Mouse (Mus musculus): ENCODE data around the gene Minos1. TPM values are rescaled to one million over a fixed set of nuclear protein-coding genes. Genes with fewer than 3 reads are reported as not detected.

Gene Minos1
- 761 and 765 TPM in 2 replicates for polyA plus RNA-seq (2014; fragmentation: Nextera tagmentation; extraction: Ambion mirVana)

- Histone ChIP-seq H3K27me3 (ENCODE audit: control insufficient read depth, insufficient read depth, low read length) (no peaks in the 10 kb centered on the region), H3K4me2 (ENCODE audit: low read length) (peak within 1 kb of the TSS; percentile 90), H3K4me3 (ENCODE audit: control insufficient read depth in 1 of 2, insufficient read depth in 1 of 2, low read depth in 1 of 2, low read length in 2 of 2) (peak within 1 kb of the TSS; percentile 75 to 97), H3K9me3 (ENCODE audit: control insufficient read depth, low read length) (no peaks in the 10 kb centered on the region), H3K36me3 (ENCODE audit: control insufficient read depth, insufficient read depth, low read length) (0 out of 2 replicates have a peak, but pooled peaks cover 2% of the 10 kb centered on the region), H3K27ac (replicated peaks in 1 of 2; ENCODE audit: control insufficient read depth in 1 of 2, insufficient read depth in 1 of 2, low read depth in 2 of 2, low read length in 2 of 2) (peak within 1 kb of the TSS; percentile 94 to 98), H3K4me1 (ENCODE audit: control insufficient read depth in 2 of 2, insufficient read depth in 2 of 2, low read length in 2 of 2) (peaks cover 2 to 18% of the 10 kb centered on the region in 2 experiments; a peak in 3 of 4 replicates), H3K9ac (ENCODE audit: low read length) (peak within 1 kb of the TSS; percentile 96)
- ATAC-seq (ENCODE audit: insufficient number of reproducible peaks, insufficient read depth, low FRiP score, low read depth): peak; percentile 92
- under 1% methylated on average over 63 of the region's 63 CpGs for WGBS
Measured at GRCm38 (mm10) chr4:139130701-139131549, at the start of gene Minos1. Gene Minos1 (minus strand): TSS chr4:139131113.

GRCm38 (mm10) chr4:139179731-139180625, 49.1 kb upstream of the Minos1 start:
- Histone ChIP-seq H3K9me3 (ENCODE audit: control insufficient read depth, low read length) (no peaks in the 10 kb centered on the region), H3K27ac (replicated peaks in 1 of 2; ENCODE audit: control insufficient read depth in 1 of 2, insufficient read depth in 1 of 2, low read depth in 2 of 2, low read length in 2 of 2) (no peak overlapping the region), H3K4me1 (ENCODE audit: control insufficient read depth in 2 of 2, insufficient read depth in 2 of 2, low read length in 2 of 2) (peaks cover 6 to 11% of the 10 kb centered on the region in 2 experiments; a peak in 3 of 4 replicates), H3K4me3 (ENCODE audit: control insufficient read depth in 1 of 2, insufficient read depth in 1 of 2, low read depth in 1 of 2, low read length in 2 of 2) (no peak overlapping the region), H3K9ac (ENCODE audit: low read length) (no peak overlapping the region), H3K4me2 (ENCODE audit: low read length) (no peak overlapping the region), H3K27me3 (ENCODE audit: control insufficient read depth, insufficient read depth, low read length) (no peaks in the 10 kb centered on the region), H3K36me3 (ENCODE audit: control insufficient read depth, insufficient read depth, low read length) (no peaks in the 10 kb centered on the region)
- ATAC-seq (ENCODE audit: insufficient number of reproducible peaks, insufficient read depth, low FRiP score, low read depth): 0 out of 2 replicates have a peak, but pooled peaks have one; percentile 51
- 42% methylated on average over 17 of the region's 17 CpGs for WGBS

DNA sequence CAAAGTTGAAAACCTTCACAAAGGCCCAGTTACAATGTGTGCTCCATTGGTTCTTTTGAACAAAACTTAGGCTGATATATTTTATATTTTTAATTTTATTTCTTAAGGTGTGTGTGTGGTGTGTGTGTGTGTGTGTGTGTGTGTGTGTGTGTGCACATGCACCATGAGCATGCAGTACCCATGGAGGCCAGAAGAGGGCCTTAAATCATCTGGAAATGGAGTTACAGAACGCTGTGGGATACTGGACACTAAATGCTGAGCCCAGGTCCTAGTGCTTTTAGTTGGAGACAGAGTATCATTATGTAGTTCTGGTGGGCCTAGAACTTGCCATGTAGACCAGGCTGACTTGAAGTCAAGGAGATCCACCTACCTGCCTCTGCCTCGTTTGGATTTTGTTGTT, 48.3 kb upstream of the Minos1 start:
- no peak overlapping the region for H3K27ac ChIP-seq (replicated peaks in 1 of 2; ENCODE audit: control insufficient read depth in 1 of 2, insufficient read depth in 1 of 2, low read depth in 2 of 2, low read length in 2 of 2)
- H3K36me3 ChIP-seq (ENCODE audit: control insufficient read depth, insufficient read depth, low read length): no peaks in the 10 kb centered on the region
- no peak overlapping the region for H3K9ac ChIP-seq (ENCODE audit: low read length)
- WGBS: 70% methylated on average over 2 of the region's 2 CpGs
- no peaks in the 10 kb centered on the region for H3K27me3 ChIP-seq (ENCODE audit: control insufficient read depth, insufficient read depth, low read length)
- H3K4me3 ChIP-seq (ENCODE audit: control insufficient read depth in 1 of 2, insufficient read depth in 1 of 2, low read depth in 1 of 2, low read length in 2 of 2): no peak overlapping the region
- H3K9me3 ChIP-seq (ENCODE audit: control insufficient read depth, low read length): no peaks in the 10 kb centered on the region
- H3K4me2 ChIP-seq (ENCODE audit: low read length): no peak overlapping the region
- H3K4me1 ChIP-seq (ENCODE audit: control insufficient read depth in 2 of 2, insufficient read depth in 2 of 2, low read length in 2 of 2): peaks cover 6 to 11% of the 10 kb centered on the region in 2 experiments; a peak in 3 of 4 replicates
- ATAC-seq (ENCODE audit: insufficient number of reproducible peaks, insufficient read depth, low FRiP score, low read depth): no peak

GRCm38 (mm10) chr4:139178377-139178776, 47.5 kb upstream of the Minos1 start:
- Histone ChIP-seq H3K9me3 (ENCODE audit: control insufficient read depth, low read length) (no peaks in the 10 kb centered on the region), H3K4me2 (ENCODE audit: low read length) (no peak overlapping the region), H3K36me3 (ENCODE audit: control insufficient read depth, insufficient read depth, low read length) (no peaks in the 10 kb centered on the region), H3K27ac (replicated peaks in 1 of 2; ENCODE audit: control insufficient read depth in 1 of 2, insufficient read depth in 1 of 2, low read depth in 2 of 2, low read length in 2 of 2) (no peak overlapping the region), H3K27me3 (ENCODE audit: control insufficient read depth, insufficient read depth, low read length) (no peaks in the 10 kb centered on the region), H3K4me1 (ENCODE audit: control insufficient read depth in 2 of 2, insufficient read depth in 2 of 2, low read length in 2 of 2) (peaks cover 6 to 11% of the 10 kb centered on the region in 2 experiments; a peak in 3 of 4 replicates), H3K4me3 (ENCODE audit: control insufficient read depth in 1 of 2, insufficient read depth in 1 of 2, low read depth in 1 of 2, low read length in 2 of 2) (no peak overlapping the region), H3K9ac (ENCODE audit: low read length) (no peak overlapping the region)
- 95% methylated on average over 11 of the region's 11 CpGs for WGBS
- ATAC-seq (ENCODE audit: insufficient number of reproducible peaks, insufficient read depth, low FRiP score, low read depth): no peak

DNA sequence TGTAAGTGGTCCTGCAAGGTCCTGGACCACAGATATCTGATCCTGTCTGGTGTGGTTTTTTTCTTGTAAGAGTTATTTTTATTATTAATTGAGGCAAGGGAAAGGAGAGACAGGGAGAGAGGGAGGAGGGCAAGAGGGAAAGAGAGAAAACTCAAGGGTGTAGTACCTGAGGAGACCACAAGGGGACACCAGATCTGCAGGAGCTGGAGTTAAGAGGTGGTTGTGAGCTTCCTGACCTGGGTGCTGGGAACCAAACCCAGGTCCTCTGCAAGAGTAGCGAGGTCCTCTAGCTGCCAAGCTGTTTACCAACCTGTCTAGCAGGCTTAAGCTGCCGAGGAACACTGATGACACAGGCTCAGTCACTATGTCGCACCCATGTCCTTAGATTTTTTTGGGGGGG, 47.0 kb upstream of the Minos1 start:
- no peak overlapping the region for H3K9ac ChIP-seq (ENCODE audit: low read length)
- ATAC-seq (ENCODE audit: insufficient number of reproducible peaks, insufficient read depth, low FRiP score, low read depth): no peak
- 85% methylated on average over 3 of the region's 3 CpGs for whole genome bisulfite sequencing
- no peaks in the 10 kb centered on the region for H3K9me3 ChIP-seq (ENCODE audit: control insufficient read depth, low read length)
- H3K27ac ChIP-seq (replicated peaks in 1 of 2; ENCODE audit: control insufficient read depth in 1 of 2, insufficient read depth in 1 of 2, low read depth in 2 of 2, low read length in 2 of 2): no peak overlapping the region
- peaks cover 6 to 11% of the 10 kb centered on the region in 2 experiments; a peak in 3 of 4 replicates for H3K4me1 ChIP-seq (ENCODE audit: control insufficient read depth in 2 of 2, insufficient read depth in 2 of 2, low read length in 2 of 2)
- H3K27me3 ChIP-seq (ENCODE audit: control insufficient read depth, insufficient read depth, low read length): no peaks in the 10 kb centered on the region
- no peaks in the 10 kb centered on the region for H3K36me3 ChIP-seq (ENCODE audit: control insufficient read depth, insufficient read depth, low read length)
- no peak overlapping the region for H3K4me2 ChIP-seq (ENCODE audit: low read length)
- no peak overlapping the region for H3K4me3 ChIP-seq (ENCODE audit: control insufficient read depth in 1 of 2, insufficient read depth in 1 of 2, low read depth in 1 of 2, low read length in 2 of 2)

- Histone ChIP-seq H3K27ac (replicated peaks in 1 of 2; ENCODE audit: control insufficient read depth in 1 of 2, insufficient read depth in 1 of 2, low read depth in 2 of 2, low read length in 2 of 2) (no peak overlapping the region), H3K9ac (ENCODE audit: low read length) (no peak overlapping the region), H3K36me3 (ENCODE audit: control insufficient read depth, insufficient read depth, low read length) (no peaks in the 10 kb centered on the region), H3K4me1 (ENCODE audit: control insufficient read depth in 2 of 2, insufficient read depth in 2 of 2, low read length in 2 of 2) (peaks cover 6 to 11% of the 10 kb centered on the region in 2 experiments; a peak in 3 of 4 replicates), H3K4me3 (ENCODE audit: control insufficient read depth in 1 of 2, insufficient read depth in 1 of 2, low read depth in 1 of 2, low read length in 2 of 2) (no peak overlapping the region), H3K27me3 (ENCODE audit: control insufficient read depth, insufficient read depth, low read length) (no peaks in the 10 kb centered on the region), H3K9me3 (ENCODE audit: control insufficient read depth, low read length) (no peaks in the 10 kb centered on the region), H3K4me2 (ENCODE audit: low read length) (0 out of 2 replicates have a peak overlapping the region, but pooled peaks have one; percentile 2)
- no peak for ATAC-seq (ENCODE audit: insufficient number of reproducible peaks, insufficient read depth, low FRiP score, low read depth)
- WGBS: 55% methylated on average over 6 of the region's 6 CpGs
Measured at GRCm38 (mm10) chr4:139176023-139176422, 45.1 kb upstream of the Minos1 start.

All from heart, embryonic 14.5 days (tissue).